Mouse (Mus musculus): ENCODE data around the gene Znrf3.

DNA sequence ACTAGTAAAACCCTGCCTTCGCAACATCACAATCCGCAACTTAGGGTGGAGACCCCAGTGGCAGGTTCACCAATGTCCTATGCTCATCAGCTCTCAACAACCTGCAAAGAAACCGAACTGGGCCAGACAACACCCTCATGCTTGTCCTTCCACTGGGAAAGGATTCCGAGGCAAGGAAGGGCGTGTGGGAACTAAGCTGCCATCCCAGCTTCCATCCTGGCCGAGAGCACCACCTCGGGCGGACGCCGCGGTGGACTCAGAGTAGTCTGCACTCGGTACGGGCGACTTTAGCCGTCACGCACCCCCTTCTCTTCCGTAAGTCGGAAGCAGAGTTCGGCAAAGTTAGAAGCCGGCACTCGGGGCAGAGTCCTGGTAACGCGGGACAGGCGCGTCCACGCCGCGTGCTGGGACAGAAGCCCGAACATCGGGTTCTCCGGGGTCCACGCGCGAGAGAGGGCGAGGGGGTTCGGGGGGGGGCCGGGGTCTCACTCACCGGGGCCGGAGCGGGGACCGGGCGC, 183.6 kb downstream of the Znrf3 start:
- TF ChIP-seq CTCF (conservative IDR thresholded peaks at IDR 0.05; ENCODE audit: low read length) (no peak), NANOG (IDR thresholded peaks at IDR 0.05; ENCODE audit: borderline replicate concordance, low read length) (no peak), POU5F1 (IDR thresholded peaks at IDR 0.05; ENCODE audit: borderline replicate concordance, low read length) (no peak)

All from E14TG2a.4 (cell line).